Mouse (Mus musculus) common myeloid progenitor, adult 5-6 weeks (primary cell): ENCODE data around the gene Gck. TPM values are rescaled to one million over a fixed set of nuclear protein-coding genes. Genes with fewer than 3 reads are reported as not detected.

ENCODE experiments used
- ATAC-seq: replicated peaks from 2 replicates; pipeline ENCODE4 v1.8.0; 2016; ENCODE audit warnings: low read depth, mild to moderate bottlenecking, moderate TSS enrichment, inconsistent platforms; ENCODE audit not compliant: poor library complexity, severe bottlenecking
- total RNA-seq: library from RNA; stranded (forward); fragments of 200-1000, 187-1606 nt; gene quantifications from 2 replicates; pipeline ENCODE4 v1.2.3, GENCODE M21; 2017

The Gck gene
- not detected in 2 replicates for total RNA-seq

DNA sequence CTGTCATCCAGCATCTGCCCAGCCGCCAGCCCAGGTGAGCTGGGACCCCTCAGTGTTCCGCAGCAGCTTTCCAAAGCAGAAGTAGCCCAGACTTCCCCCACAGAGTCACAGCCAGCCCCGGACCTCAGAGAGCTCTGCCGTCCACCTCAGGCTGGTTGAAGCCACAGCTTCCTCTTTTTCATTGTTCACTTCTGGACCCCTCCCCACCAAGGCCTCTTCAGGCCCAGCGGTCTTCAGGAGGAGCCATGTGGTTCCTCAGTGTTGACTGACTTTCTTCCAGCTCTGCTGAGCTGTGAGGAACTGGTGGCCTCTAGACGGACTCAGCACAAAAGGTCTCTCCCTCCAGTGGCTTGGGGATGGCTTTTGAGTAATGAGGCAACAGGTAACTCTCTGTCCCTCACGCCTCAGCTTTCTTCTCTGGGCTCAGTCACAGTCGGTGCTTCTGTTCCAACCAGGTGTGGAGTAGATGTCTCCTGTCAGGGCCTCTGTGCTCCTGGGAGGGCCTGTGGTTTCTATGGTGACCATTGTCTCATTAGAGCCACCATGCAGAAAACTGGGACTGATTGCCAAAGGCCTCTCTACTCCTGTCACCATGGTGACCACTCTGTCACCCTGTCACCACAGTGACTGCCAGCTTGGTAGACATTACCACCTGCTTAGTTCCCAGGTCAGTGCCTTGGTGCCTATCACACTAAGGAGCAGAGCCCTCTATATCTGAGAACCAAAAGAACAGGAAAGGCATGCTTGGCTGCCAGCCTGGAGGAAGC, at the start of gene Gck:
Gene Gck, minus strand, starts transcription at position 496 of the 767 bp plus-strand sequence.
- peak; percentile 93 for ATAC-seq

DNA sequence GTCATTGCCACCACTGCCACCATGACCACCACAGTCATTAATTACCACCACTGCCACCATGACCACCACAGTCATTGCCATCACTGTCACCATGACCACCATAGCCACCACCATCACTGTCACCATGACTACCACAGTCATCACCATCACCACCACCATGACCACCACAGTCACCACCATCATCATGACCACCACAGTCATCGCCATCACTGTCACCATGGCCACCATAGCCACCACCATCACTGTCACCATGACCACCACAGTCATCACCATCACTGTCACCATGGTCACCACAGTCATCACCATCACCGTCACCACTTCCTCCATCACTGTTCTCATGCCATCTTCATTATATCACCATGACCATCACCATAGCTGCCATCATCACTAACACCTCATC, 48.6 kb upstream of the Gck start:
- no peak for ATAC-seq

DNA sequence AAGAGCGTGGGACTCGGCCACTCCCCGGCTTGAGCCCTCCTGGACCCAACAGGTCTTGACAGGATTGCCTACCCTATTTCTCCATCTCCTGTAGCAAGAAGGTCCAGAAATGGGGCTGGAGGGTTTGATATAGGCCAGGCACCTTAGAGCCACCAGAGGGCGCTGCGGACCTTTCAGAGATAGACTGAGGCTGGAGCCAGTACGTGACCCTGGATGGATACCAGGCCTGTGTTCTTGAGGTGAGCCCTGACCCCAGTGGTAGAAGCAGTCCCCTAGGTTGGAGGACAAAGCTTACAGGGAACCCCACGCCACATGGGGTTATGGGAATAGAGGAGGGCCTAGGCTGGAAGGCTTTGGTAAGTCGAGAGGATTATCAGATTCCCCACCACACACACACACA, 46.1 kb upstream of the Gck start:
- peak; percentile 68 for ATAC-seq

DNA sequence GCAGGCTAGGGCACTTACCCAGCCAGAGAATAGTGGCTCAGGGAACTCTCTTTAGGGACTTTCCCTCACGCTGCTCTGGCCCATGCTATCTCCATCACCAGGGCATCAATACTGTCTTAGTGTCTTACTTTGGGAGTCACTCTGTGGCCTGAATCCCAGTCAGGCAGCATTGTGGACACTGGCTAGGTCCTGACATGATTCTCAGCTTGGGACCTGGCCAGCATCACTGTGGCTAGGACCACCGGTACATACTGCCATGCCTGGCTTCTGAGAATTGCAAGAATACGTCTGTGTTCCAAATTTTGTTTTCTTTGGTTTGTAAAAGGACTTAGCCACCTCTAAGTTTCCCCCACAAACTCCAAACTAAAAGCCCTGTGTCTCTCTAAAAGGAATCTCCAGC, 45.0 kb upstream of the Gck start:
- no peak for ATAC-seq

DNA sequence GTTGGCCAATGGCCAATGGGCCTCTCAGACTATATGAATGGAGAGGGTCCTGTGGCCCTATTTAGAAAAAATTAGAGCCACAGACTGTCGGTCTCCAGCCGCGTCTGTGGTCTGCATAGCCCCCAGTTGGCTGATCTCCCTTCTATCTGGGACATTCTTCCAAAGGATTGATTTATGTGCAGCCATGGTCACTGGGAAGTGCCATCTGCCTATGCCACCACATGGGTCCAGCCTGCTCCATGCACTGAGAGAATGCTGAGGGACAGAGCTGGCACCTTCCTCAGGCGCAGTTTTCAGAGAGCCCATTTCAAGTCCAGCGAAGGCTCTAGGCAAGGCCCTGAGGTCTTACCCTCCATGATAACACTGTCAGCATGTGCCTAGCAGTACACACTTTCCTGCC, 44.3 kb upstream of the Gck start:
- no peak for ATAC-seq

DNA sequence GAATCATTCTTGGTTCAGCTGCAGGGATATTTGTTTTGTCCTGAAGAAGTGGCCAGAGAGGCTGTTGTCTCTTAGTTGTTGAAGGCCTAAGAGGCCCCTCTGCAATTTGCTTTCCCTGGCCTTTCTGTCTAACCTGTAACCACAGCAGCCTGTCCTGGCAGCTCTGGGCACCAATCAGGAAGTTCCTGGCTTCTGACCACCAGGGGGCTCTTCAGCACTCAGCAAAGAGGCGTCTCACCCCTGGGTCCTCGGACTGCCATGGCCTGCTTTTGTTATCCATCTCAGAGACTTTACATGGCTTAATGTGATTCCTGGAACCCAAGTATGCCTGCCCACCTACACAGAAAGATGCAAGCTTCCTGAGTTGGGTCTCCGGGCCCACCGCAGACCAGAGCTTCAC, 41.0 kb upstream of the Gck start:
- peak; percentile 76 for ATAC-seq

DNA sequence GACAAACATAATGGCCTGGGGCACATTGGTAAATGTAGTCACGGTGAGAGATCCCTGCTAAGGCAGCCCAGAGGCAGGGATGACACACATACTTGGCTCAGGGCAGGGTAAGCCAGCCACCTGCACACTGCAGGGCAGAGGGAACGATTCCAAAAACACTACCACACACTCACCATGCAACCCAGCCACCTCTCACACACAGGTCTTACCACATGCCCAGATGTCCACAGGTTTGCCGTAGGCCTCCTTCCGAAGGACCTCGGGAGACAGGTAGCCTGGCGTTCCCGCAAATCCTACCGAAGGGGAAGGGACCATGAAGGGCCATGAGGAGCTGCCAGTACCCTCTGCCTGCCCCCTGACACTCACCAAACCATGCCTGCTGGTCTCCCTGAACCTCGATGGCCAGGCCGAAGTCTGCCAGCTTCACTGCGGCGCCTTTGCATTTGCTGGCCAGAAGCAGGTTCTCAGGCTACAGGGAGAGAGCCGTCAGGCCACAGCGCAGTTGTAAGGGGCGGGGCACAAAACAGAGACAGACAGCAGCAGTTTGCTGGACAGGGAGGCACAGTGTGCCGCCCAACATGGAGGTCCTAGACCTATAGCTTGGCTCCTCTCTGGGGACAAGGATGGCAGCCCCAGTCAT, 40.2 kb upstream of the Gck start:
- no peak for ATAC-seq

DNA sequence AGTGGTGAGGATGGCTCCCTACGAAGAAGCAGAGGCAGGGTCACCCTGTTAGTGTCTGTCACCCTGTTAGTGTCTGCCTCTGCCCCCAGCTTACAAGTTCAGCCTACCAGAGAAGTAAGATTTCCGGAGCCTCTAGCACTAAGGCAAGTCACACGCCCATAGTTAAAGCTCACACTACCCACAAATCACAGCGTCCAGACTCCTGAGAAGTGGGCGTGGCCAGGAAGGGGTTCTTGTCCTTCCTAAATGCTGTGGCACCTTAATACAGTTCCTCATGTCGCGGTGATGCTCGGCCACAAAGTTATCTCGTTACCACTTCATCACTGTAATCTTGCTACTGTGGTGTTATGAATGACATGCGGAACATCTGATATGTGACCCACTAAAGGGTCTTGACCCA, 38.2 kb upstream of the Gck start:
- no peak for ATAC-seq

DNA sequence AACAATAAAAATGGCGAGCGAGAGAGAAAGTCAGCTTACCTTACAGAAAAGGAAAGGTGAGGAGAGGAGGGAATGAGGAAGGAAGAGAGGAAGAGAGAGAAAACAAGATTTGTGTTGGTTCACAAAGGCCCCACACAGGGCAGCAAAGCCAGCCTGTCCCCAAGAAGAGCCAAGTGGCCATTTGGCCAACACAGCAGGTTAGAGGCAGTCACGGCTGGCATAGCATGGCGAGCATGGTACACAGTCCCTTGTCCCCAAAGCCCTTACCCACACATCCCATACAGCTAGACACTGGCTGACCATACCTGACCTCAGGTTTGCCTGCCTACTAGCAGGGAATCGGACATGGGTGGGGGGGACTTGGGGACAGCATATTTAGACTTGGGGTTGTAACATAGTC, 33.7 kb upstream of the Gck start:
- no peak for ATAC-seq

DNA sequence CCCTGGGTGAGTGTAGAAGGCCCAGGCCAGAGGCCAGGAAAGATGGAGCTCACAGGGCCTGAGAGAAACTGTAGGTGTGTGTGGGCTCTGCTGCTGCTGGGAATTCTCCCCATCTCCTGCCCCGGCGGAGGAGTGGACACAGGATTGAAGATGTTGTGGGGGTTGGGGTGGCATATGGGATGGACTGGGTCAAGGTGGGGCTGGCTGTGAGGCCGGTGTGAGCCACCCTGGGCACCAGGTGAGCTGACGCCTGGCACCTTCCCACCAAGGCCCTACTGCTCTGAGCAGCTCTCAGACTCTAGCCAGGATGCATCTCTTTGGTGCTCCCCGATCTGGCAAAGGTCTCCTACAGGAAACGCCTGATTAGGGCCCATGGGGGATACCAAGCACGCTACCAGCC, 31.4 kb upstream of the Gck start:
- ATAC-seq: no peak

DNA sequence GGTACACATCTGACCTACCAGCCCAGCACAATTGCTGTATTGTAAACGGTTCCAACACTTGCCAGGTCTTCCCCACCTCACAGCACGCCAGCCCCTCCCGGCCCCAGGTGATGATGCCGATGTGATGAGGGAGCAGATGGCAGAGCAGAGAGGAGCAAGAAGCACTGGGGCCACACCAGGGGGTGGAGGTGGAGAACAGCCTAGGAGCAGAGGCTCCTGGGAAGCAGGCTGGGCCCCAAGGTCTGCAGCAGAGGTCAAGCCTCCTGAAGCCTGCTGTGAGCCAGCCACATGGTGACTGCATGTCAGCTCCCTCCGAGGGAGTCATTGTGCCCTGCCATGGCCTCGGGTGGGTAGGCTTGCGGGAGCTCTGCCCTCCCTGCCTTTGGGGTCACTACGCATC, 30.7 kb upstream of the Gck start:
- ATAC-seq: no peak

DNA sequence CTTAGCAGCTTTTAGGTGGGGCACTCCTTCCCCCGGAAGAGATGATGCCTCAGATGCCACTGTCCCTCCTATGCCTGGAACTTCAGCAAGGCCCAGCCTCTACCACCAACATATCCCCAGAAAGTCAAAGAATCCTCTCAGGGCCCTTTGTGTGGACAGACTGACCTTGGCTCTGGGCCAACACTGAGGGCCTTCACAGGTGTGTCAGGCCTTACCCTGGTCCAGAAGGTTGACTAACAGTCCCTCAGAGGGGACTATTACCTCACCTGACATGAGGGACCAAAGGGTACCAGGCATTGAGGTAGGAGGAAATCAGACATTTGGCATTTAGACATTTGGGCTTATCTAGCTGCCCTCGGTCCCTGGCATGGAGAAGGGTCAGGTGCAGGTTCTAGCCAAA, 30.2 kb upstream of the Gck start:
- ATAC-seq: no peak

DNA sequence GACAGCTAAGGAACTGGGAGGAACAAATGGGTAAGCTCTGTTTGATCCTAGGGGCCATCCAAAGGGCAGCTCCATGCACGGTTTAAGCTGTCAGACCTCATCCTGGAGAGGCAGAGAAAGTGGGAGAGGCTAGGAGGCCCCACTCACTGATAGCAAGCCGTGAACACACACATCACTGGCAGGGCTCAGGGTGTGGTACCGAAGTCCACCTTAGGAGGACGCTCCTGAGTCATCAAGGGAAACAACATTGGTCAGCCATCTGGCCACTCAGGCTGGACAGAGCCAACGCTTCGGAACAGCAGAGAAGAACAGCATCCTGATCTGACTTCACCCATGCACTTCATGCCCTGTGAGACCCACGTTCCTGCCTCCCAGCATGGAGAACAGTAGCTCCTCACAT, 29.2 kb upstream of the Gck start:
- ATAC-seq: no peak

DNA sequence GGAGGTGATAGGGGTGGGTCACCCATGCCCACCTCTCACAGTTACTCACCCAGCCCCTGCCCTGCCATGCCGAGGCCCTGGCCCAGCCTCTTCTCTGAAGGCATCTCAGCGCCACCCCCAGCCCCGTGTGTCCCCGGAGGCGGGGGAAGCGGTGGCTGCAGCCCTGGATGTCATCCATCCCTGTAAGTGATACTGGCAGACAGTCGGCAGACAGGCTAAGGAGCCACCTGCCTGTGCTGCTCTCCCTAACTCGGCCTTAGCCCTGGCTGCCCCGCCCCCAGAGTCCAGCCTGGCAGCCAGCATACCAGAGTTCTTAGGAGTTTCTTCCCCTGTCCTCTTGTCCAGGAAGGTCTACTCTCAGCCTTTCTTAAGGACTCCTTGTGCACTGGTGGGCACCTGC, 26.2 kb upstream of the Gck start:
- ATAC-seq: no peak

DNA sequence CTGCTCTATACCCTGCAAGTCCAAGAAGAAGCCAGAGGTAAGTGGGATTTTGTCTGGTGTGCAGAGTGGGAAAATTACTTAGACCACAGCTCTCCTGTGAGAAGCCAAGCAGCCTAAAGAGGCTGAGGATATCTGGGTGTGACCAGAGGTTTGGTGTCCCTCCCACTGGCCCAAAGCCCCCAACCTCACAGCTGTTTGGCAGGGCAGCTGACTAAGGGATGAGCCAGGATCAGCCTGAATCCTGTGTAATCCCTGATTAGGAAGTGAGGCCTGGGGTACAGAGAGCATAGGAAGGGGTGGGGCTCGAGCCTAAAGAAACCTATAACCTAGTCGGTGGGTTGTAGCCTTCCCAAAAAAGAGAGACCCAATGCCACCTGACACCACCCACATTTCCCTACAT, 25.2 kb upstream of the Gck start:
- ATAC-seq: no peak

DNA sequence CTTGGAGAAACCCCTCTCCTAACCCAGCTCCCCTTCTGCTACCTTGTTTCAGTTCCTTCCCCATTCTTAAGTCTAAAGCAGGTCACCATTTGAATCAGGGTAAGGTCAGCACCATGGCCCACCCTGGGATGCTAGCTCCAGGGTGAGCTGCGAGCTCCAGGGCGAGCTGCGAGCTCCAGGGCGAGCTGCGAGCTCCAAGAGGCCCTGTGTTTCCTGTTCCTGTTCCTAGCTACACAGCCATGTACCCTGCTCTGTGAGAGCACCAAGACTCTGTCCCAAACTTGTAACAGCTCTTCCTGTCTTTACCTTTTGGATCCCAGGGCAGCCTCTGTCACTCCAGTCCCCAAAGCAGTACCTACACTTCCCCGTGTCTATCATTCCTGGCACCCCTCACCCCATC, 24.2 kb upstream of the Gck start:
- peak; percentile 67; the same call in 1 of the 2 replicates for ATAC-seq

DNA sequence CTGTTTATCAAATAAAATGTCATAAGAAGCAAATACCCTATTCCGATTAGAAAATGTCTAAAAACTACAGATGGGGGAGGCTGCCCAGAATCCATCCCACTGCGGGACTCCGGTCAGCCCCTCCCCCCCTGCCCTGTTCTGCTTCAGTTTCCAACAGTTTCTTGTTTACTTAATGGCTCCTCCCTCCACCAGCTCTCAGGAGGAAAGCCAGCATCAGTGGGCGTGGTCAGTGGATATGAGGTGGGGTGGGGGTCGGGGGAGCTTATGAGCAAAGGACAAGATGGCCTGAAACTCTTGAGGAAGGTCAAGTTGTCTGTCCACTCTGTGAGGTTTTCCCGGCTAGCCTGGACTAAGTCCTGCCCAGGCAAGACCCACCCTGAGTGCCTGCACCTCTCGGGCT, 23.3 kb upstream of the Gck start:
- ATAC-seq: no peak

DNA sequence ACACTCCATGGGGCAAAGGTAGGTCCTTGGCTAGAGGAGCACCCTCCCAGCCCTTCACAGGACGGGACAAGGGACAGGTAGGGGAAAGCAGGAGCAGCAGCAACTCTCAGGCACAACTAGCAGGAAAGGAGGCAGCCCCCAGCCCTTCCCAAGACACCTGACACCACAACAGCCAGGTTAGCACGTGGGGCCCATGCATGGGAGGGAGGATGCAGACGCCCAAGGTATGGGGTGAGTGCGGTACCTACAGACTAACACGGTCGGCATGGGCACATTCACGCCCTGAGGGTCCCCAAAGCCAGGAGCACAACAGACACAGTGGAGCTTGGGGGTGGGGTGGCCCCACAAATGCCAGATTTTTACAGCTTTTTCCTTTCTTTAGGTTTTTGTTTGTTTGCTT, 21.3 kb upstream of the Gck start:
- ATAC-seq: no peak

DNA sequence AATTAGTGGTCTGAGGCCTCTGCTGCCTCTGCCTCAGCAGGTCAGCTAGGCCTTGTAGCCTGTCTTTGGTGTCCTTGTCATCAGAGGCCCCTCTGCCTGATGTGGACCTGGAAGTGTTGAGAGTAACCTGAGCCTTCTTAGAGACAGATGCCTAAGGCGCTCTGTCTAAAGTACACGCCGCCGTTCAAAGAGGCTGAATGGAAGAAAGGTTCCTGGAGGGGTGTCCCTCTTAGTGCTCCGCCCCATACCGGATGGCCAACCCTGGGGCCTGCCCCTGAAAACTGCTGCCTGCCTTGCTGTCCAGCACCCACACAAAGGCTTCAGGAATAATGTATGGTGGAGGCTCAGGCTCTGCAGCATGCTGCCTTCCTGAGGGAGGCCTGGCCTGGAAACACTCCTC, 18.3 kb upstream of the Gck start:
- no peak for ATAC-seq

DNA sequence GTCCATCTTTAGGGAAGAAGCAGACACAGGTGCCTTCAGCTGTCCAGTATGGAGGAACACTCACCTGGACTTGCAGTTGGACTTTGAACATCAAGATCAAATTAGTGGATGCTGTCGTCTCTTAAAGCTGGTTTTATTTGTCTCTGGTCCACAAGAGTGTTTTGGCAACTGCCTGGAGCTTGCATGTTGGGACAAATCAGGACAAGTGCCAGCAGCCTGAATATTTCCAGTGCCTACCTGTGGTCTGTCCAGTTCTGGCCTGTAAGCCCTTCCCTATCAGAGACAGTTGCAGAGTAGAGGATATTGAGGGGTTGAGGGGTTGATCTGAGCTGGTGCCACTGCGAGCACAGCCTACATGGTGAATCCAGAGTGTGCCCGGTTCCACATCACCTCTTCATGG, 16.9 kb upstream of the Gck start:
- ATAC-seq: no peak

DNA sequence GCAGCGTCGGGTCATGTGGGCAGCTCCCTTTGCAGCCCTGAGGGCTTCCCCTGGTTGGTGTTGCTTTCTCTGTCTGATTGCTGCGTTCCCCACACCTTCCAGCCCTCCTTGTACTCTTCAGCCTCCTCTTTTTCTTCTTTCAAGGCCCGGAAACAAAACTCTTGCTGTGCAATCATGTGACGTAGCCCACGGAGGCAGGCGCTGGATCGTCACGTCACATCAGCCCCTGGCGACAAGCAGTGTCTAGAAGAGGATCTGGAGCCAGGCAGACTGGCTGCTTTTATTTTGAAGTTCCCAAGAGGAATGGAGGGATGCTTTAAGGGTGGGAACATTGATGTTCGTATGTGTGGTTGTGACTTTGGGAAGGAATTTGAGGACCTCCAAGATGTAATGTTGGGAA, 16.0 kb upstream of the Gck start:
- ATAC-seq: no peak

DNA sequence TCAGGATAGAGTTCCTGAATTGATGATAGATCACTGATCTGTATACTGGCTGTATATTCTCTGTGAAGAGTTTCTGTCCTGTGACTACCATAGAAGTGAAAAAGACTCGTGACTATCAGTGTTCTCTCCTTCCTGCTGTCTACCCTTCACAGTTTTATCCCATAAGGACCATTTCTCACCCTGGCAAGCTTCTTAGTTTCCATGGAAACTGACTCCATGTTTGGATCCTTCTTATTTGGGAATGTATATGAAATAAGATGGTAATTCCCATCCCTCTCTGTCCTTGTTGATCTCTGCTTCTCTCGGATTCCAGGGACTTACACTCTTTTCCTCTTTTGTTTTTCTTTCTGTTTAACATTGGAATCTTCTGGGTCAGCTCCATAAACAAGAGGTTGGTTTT, 10.2 kb upstream of the Gck start:
- ATAC-seq: no peak
